Mouse (Mus musculus) limb, embryonic 14.5 days (tissue): ENCODE measurements around the gene Chac1. TPM values are rescaled to one million over a fixed set of nuclear protein-coding genes. Genes with fewer than 3 reads are reported as not detected.

ENCODE experiments used
- ATAC-seq: fragments of 200-750 bp; cut with Nextera tagmentation; 2 replicates; pipeline ENCODE4 v1.8.0; 2017; ENCODE audit warnings: low read depth, moderate number of reproducible peaks, moderate TSS enrichment; ENCODE audit not compliant: low FRiP score
- DNase-seq: peaks from one replicate; pipeline ENCODE4 v3.0.0-alpha.2; 2015; ENCODE audit warnings: low spot score
- H3K27ac ChIP-seq: fragments of 300-500 bp; sonication (generic); replicated peaks from 2 replicates; pipeline ENCODE4 v1.5.1; 2014; ENCODE audit warnings: low read depth, mild to moderate bottlenecking, low read length, moderate library complexity, mixed read lengths
- H3K27me3 ChIP-seq: fragments of 300-500 bp; sonication (generic); 2 replicates; pipeline ENCODE4 v1.6.1; 2014; ENCODE audit warnings: low read length, mixed read lengths; ENCODE audit not compliant: control insufficient read depth, insufficient read depth
- H3K36me3 ChIP-seq: fragments of 300-500 bp; sonication (generic); 2 replicates; pipeline ENCODE4 v1.6.1; 2014; ENCODE audit warnings: mild to moderate bottlenecking, low read length, moderate library complexity, mixed read lengths; ENCODE audit not compliant: control insufficient read depth, insufficient read depth
- H3K4me1 ChIP-seq: fragments of 300-500 bp; sonication (generic); 2 replicates; pipeline ENCODE4 v1.6.1; 2014; ENCODE audit warnings: antibody characterized with exemption, low read length, mixed read lengths; ENCODE audit not compliant: control insufficient read depth, insufficient read depth
- H3K4me2 ChIP-seq: fragments of 300-500 bp; sonication (generic); replicated peaks from 2 replicates; pipeline ENCODE4 v1.6.1; 2014; ENCODE audit warnings: low read depth, mild to moderate bottlenecking, low read length, moderate library complexity; ENCODE audit not compliant: severe bottlenecking
- H3K4me3 ChIP-seq: fragments of 300-500 bp; sonication (generic); replicated peaks from 2 replicates; pipeline ENCODE4 v1.5.1; 2014; ENCODE audit warnings: low read length
- H3K9ac ChIP-seq: fragments of 300-500 bp; sonication (generic); 2 replicates; pipeline ENCODE4 v1.6.1; 2014; ENCODE audit warnings: mild to moderate bottlenecking, low read depth, low read length, moderate library complexity; ENCODE audit not compliant: severe bottlenecking
- H3K9me3 ChIP-seq: fragments of 300-500 bp; sonication (generic); 2 replicates; pipeline ENCODE4 v1.6.1; 2016; ENCODE audit warnings: low read length; ENCODE audit not compliant: control insufficient read depth
- POLR2A ChIP-seq: fragments of 200-500 bp; IDR thresholded peaks from 2 replicates; pipeline ENCODE4 v1.8.0; 2012; ENCODE audit warnings: inconsistent platforms, mild to moderate bottlenecking, moderate library complexity, borderline replicate concordance; ENCODE audit not compliant: insufficient read depth, insufficient read length; ENCODE audit errors: extremely low read depth
- WGBS: fragments of 180-500 bp; shearing (Covaris S2); extraction: QIAGEN DNeasy Blood & Tissue Kit; methylation state at CpG from one replicate; pipeline ENCODE4 v1.1.7; 2014; 5-methylcytosine and 5-hydroxymethylcytosine counted together
- polyA plus RNA-seq, 2 experiments: library from polyadenylated mRNA; depleted of rRNA in 1 of 2; stranded (reverse) in 1 of 2; unstranded in 1 of 2; fragments of >200 nt; fragmentation: Nextera tagmentation in 1 of 2; extraction: Ambion mirVana in 1 of 2; gene quantifications; 2 replicates each; pipeline versions ENCODE4 v1.2.1 to v1.2.3; 2012 to 2014

The Chac1 gene
- 0.79 and 0.94 TPM in 2 replicates for polyA plus RNA-seq (2012; rRNA removed)
- 0.48 and 0.68 TPM in 2 replicates for polyA plus RNA-seq (2014; fragmentation: Nextera tagmentation; extraction: Ambion mirVana)

GRCm38 (mm10) chr2:119350555-119351486 is at the start of gene Chac1:
Chac1 (plus strand) TSS chr2:119351229.
- Histone ChIP-seq H3K27ac (no peak within 1 kb of the TSS), H3K4me3 (peak within 1 kb of the TSS; percentile 47), H3K27me3 (peaks cover 10% of the 10 kb centered on the region), H3K4me2 (peak within 1 kb of the TSS; percentile 71), H3K9ac (peak within 1 kb of the TSS; percentile 42), H3K36me3 (no peaks in the 10 kb centered on the region), H3K9me3 (no peaks in the 10 kb centered on the region), H3K4me1 (0 out of 2 replicates have a peak, but pooled peaks cover 3% of the 10 kb centered on the region)
- WGBS = 4% methylated on average over 58 of the region's 58 CpGs
- peak; percentile 53 for DNase-seq
- peak; percentile 88 for ATAC-seq
- TF ChIP-seq POLR2A = no peak

- TF ChIP-seq POLR2A = no peak
- H3K9ac ChIP-seq = no peak overlapping the region
- no peaks in the 10 kb centered on the region for H3K27me3 ChIP-seq
- peaks cover 11% of the 10 kb centered on the region for H3K4me1 ChIP-seq
- DNase-seq = no peak
- 59% methylated on average over 6 of the region's 6 CpGs for WGBS
- H3K36me3 ChIP-seq = peaks cover 11% of the 10 kb centered on the region
- no peak for ATAC-seq
- no peak overlapping the region for H3K4me2 ChIP-seq
- no peaks in the 10 kb centered on the region for H3K9me3 ChIP-seq
- H3K4me3 ChIP-seq = no peak overlapping the region
- no peak overlapping the region for H3K27ac ChIP-seq
These were observed 48.2 kb upstream of the Chac1 start for GRCm38 (mm10) chr2:119302876-119303275.

- Histone ChIP-seq H3K9me3 (no peaks in the 10 kb centered on the region), H3K4me1 (peaks cover 11% of the 10 kb centered on the region), H3K9ac (no peak overlapping the region), H3K36me3 (peaks cover 2% of the 10 kb centered on the region; the same call in 1 of the 2 replicates), H3K27ac (no peak overlapping the region), H3K27me3 (no peaks in the 10 kb centered on the region), H3K4me3 (no peak overlapping the region), H3K4me2 (no peak overlapping the region)
- WGBS = 55% methylated on average over 3 of the region's 3 CpGs
- ATAC-seq (no peak), DNase-seq (no peak)
- TF ChIP-seq POLR2A = no peak
These were observed 46.6 kb upstream of the Chac1 start for GRCm38 (mm10) chr2:119304391-119304790.

- no peak for TF ChIP-seq POLR2A
- DNase-seq (no peak), ATAC-seq (no peak)
- WGBS = 17% methylated on average over 3 of the region's 3 CpGs
- no peaks in the 10 kb centered on the region for H3K36me3 ChIP-seq
- H3K4me3 ChIP-seq = no peak overlapping the region
- peaks cover 10% of the 10 kb centered on the region for H3K4me1 ChIP-seq
- no peak overlapping the region for H3K9ac ChIP-seq
- no peak overlapping the region for H3K27ac ChIP-seq
- no peaks in the 10 kb centered on the region for H3K27me3 ChIP-seq
- no peaks in the 10 kb centered on the region for H3K9me3 ChIP-seq
- no peak overlapping the region for H3K4me2 ChIP-seq
These were observed 46.2 kb upstream of the Chac1 start for GRCm38 (mm10) chr2:119304798-119305208.

GRCm38 (mm10) chr2:119311544-119311943 is 39.5 kb upstream of the Chac1 start:
- H3K27me3 ChIP-seq = no peaks in the 10 kb centered on the region
- H3K36me3 ChIP-seq = no peaks in the 10 kb centered on the region
- no peaks in the 10 kb centered on the region for H3K4me1 ChIP-seq
- ATAC-seq = no peak
- H3K27ac ChIP-seq = no peak overlapping the region
- no peaks in the 10 kb centered on the region for H3K9me3 ChIP-seq
- 38% methylated on average over 9 of the region's 12 CpGs for WGBS
- no peak for TF ChIP-seq POLR2A
- H3K4me2 ChIP-seq = no peak overlapping the region
- no peak overlapping the region for H3K4me3 ChIP-seq
- H3K9ac ChIP-seq = no peak overlapping the region
- DNase-seq = no peak
